Mouse (Mus musculus): ENCODE results near the gene Adipor2. TPM values are rescaled to one million over a fixed set of nuclear protein-coding genes. Genes with fewer than 3 reads are reported as not detected.
"Not testable (repeated sequence)": the region's sequence is repeated elsewhere in the genome, so short reads cannot be mapped to it uniquely, and the experiment has no call there.

The Adipor2 gene
- total RNA-seq, 1 experiment = 59.4 TPM

- no peak overlapping the region for H3K27ac ChIP-seq (ENCODE audit: insufficient read depth, low read depth, low read length, poor library complexity, severe bottlenecking)
- no peak for TF ChIP-seq CHD2 (IDR thresholded peaks at IDR 0.05; ENCODE audit: low read depth, low read length)
- TF ChIP-seq MAFK (IDR thresholded peaks at IDR 0.05; ENCODE audit: insufficient read depth, low read depth, low read length) = peak; percentile 72
- TF ChIP-seq ZNF384 (IDR thresholded peaks at IDR 0.05; ENCODE audit: low read depth, low read length) = no peak
- TF ChIP-seq ZC3H11A (IDR thresholded peaks at IDR 0.05; ENCODE audit: borderline replicate concordance, low read depth, low read length) = no peak
- no peak for TF ChIP-seq HCFC1 (IDR thresholded peaks at IDR 0.05; ENCODE audit: borderline replicate concordance, insufficient read depth, low read length)
- in situ Hi-C loops (cut with MboI; ENCODE audit: low sequenced_read_pairs in 2 of 2, unreplicated experiment in 2 of 2) = no loop called here
- no peak overlapping the region for H3K9ac ChIP-seq (ENCODE audit: insufficient read depth, low read depth, low read length, poor library complexity, severe bottlenecking)
- H3K36me3 ChIP-seq (ENCODE audit: control insufficient read depth, insufficient read depth, low read length, poor library complexity, severe bottlenecking) = peaks cover 18% of the 10 kb centered on the region
- H3K4me1 ChIP-seq (ENCODE audit: control insufficient read depth in 2 of 2, insufficient read depth in 2 of 2, low read length in 2 of 2, poor library complexity in 1 of 2) = no peaks in the 10 kb centered on the region
- no peak for DNase-seq (ENCODE audit: low read depth, low spot score)
- H3K9me3 ChIP-seq (ENCODE audit: control insufficient read depth, insufficient read depth, low read depth, low read length) = no peaks in the 10 kb centered on the region
- no peak overlapping the region for H3K4me3 ChIP-seq (ENCODE audit: insufficient read depth in 1 of 2, low read depth in 1 of 2, low read length in 2 of 2, poor library complexity in 1 of 2, severe bottlenecking in 1 of 2)
Measured at GRCm38 (mm10) chr6:119363593-119363992, 53.9 kb downstream of the Adipor2 start.

GRCm38 (mm10) chr6:119360925-119361702 lies 56.4 kb downstream of the Adipor2 start:
- no peak overlapping the region for H3K4me3 ChIP-seq (ENCODE audit: insufficient read depth in 1 of 2, low read depth in 1 of 2, low read length in 2 of 2, poor library complexity in 1 of 2, severe bottlenecking in 1 of 2)
- TF ChIP-seq ZNF384 (IDR thresholded peaks at IDR 0.05; ENCODE audit: low read depth, low read length) (no peak), MAFK (IDR thresholded peaks at IDR 0.05; ENCODE audit: insufficient read depth, low read depth, low read length) (no peak), ZC3H11A (IDR thresholded peaks at IDR 0.05; ENCODE audit: borderline replicate concordance, low read depth, low read length) (no peak), CHD2 (IDR thresholded peaks at IDR 0.05; ENCODE audit: low read depth, low read length) (no peak), HCFC1 (IDR thresholded peaks at IDR 0.05; ENCODE audit: borderline replicate concordance, insufficient read depth, low read length) (no peak)
- no peak overlapping the region for H3K27ac ChIP-seq (ENCODE audit: insufficient read depth, low read depth, low read length, poor library complexity, severe bottlenecking)
- no peaks in the 10 kb centered on the region for H3K4me1 ChIP-seq (ENCODE audit: control insufficient read depth in 2 of 2, insufficient read depth in 2 of 2, low read length in 2 of 2, poor library complexity in 1 of 2)
- in situ Hi-C loops (cut with MboI; ENCODE audit: low sequenced_read_pairs in 2 of 2, unreplicated experiment in 2 of 2) = no loop called here
- H3K9me3 ChIP-seq (ENCODE audit: control insufficient read depth, insufficient read depth, low read depth, low read length) = no peaks in the 10 kb centered on the region
- H3K9ac ChIP-seq (ENCODE audit: insufficient read depth, low read depth, low read length, poor library complexity, severe bottlenecking) = no peak overlapping the region
- peaks cover 20% of the 10 kb centered on the region for H3K36me3 ChIP-seq (ENCODE audit: control insufficient read depth, insufficient read depth, low read length, poor library complexity, severe bottlenecking)
- no peak for DNase-seq (ENCODE audit: low read depth, low spot score)

- H3K4me3 ChIP-seq (ENCODE audit: insufficient read depth in 1 of 2, low read depth in 1 of 2, low read length in 2 of 2, poor library complexity in 1 of 2, severe bottlenecking in 1 of 2); in situ Hi-C loops (cut with MboI; ENCODE audit: low sequenced_read_pairs in 2 of 2, unreplicated experiment in 2 of 2); H3K9me3 ChIP-seq (ENCODE audit: control insufficient read depth, insufficient read depth, low read depth, low read length); H3K9ac ChIP-seq (ENCODE audit: insufficient read depth, low read depth, low read length, poor library complexity, severe bottlenecking); H3K27ac ChIP-seq (ENCODE audit: insufficient read depth, low read depth, low read length, poor library complexity, severe bottlenecking); DNase-seq (ENCODE audit: low read depth, low spot score); H3K4me1 ChIP-seq (ENCODE audit: control insufficient read depth in 2 of 2, insufficient read depth in 2 of 2, low read length in 2 of 2, poor library complexity in 1 of 2): not testable (repeated sequence)
- H3K36me3 ChIP-seq (ENCODE audit: control insufficient read depth, insufficient read depth, low read length, poor library complexity, severe bottlenecking) = peaks cover 24% of the 10 kb centered on the region
Measured at GRCm38 (mm10) chr6:119360250-119360649, 57.3 kb downstream of the Adipor2 start.

GRCm38 (mm10) chr6:119358020-119358571 lies 59.4 kb downstream of the Adipor2 start:
- H3K27ac ChIP-seq (ENCODE audit: insufficient read depth, low read depth, low read length, poor library complexity, severe bottlenecking) = no peak overlapping the region
- H3K36me3 ChIP-seq (ENCODE audit: control insufficient read depth, insufficient read depth, low read length, poor library complexity, severe bottlenecking) = peaks cover 36% of the 10 kb centered on the region
- H3K9ac ChIP-seq (ENCODE audit: insufficient read depth, low read depth, low read length, poor library complexity, severe bottlenecking) = no peak overlapping the region
- no peak for DNase-seq (ENCODE audit: low read depth, low spot score)
- no peak overlapping the region for H3K4me3 ChIP-seq (ENCODE audit: insufficient read depth in 1 of 2, low read depth in 1 of 2, low read length in 2 of 2, poor library complexity in 1 of 2, severe bottlenecking in 1 of 2)
- TF ChIP-seq HCFC1 (IDR thresholded peaks at IDR 0.05; ENCODE audit: borderline replicate concordance, insufficient read depth, low read length) (no peak), CHD2 (IDR thresholded peaks at IDR 0.05; ENCODE audit: low read depth, low read length) (no peak)
- no peaks in the 10 kb centered on the region for H3K9me3 ChIP-seq (ENCODE audit: control insufficient read depth, insufficient read depth, low read depth, low read length)
- in situ Hi-C loops (cut with MboI; ENCODE audit: low sequenced_read_pairs in 2 of 2, unreplicated experiment in 2 of 2) = no loop called here
- H3K4me1 ChIP-seq (ENCODE audit: control insufficient read depth in 2 of 2, insufficient read depth in 2 of 2, low read length in 2 of 2, poor library complexity in 1 of 2) = no peaks in the 10 kb centered on the region

GRCm38 (mm10) chr6:119352501-119352900 lies 65.0 kb downstream of the Adipor2 start:
- no peaks in the 10 kb centered on the region; a peak in 1 of 4 replicates for H3K4me1 ChIP-seq (ENCODE audit: control insufficient read depth in 2 of 2, insufficient read depth in 2 of 2, low read length in 2 of 2, poor library complexity in 1 of 2)
- no peak overlapping the region for H3K27ac ChIP-seq (ENCODE audit: insufficient read depth, low read depth, low read length, poor library complexity, severe bottlenecking)
- H3K4me3 ChIP-seq (ENCODE audit: insufficient read depth in 1 of 2, low read depth in 1 of 2, low read length in 2 of 2, poor library complexity in 1 of 2, severe bottlenecking in 1 of 2) = no peak overlapping the region
- TF ChIP-seq ZNF384 (IDR thresholded peaks at IDR 0.05; ENCODE audit: low read depth, low read length) (no peak), ZC3H11A (IDR thresholded peaks at IDR 0.05; ENCODE audit: borderline replicate concordance, low read depth, low read length) (no peak), MAFK (IDR thresholded peaks at IDR 0.05; ENCODE audit: insufficient read depth, low read depth, low read length) (no peak), CHD2 (IDR thresholded peaks at IDR 0.05; ENCODE audit: low read depth, low read length) (no peak), HCFC1 (IDR thresholded peaks at IDR 0.05; ENCODE audit: borderline replicate concordance, insufficient read depth, low read length) (no peak)
- DNase-seq (ENCODE audit: low read depth, low spot score) = no peak
- H3K9me3 ChIP-seq (ENCODE audit: control insufficient read depth, insufficient read depth, low read depth, low read length) = no peaks in the 10 kb centered on the region
- in situ Hi-C loops (cut with MboI; ENCODE audit: low sequenced_read_pairs in 2 of 2, unreplicated experiment in 2 of 2) = no loop called here
- peaks cover 22% of the 10 kb centered on the region for H3K36me3 ChIP-seq (ENCODE audit: control insufficient read depth, insufficient read depth, low read length, poor library complexity, severe bottlenecking)
- H3K9ac ChIP-seq (ENCODE audit: insufficient read depth, low read depth, low read length, poor library complexity, severe bottlenecking) = no peak overlapping the region
